Mouse (Mus musculus) cerebellum, postnatal 4 days (tissue): Measurements from ENCODE around the gene Gm29049.
"Not testable (repeated sequence)": the region's sequence is repeated elsewhere in the genome, so short reads cannot be mapped to it uniquely, and the experiment has no call there.

Experiments used
- DNase-seq, 2 experiments: peaks; one replicate each; pipeline ENCODE4 v3.0.0; 2022; ENCODE audit warnings: low spot score in 2 of 2, mixed read lengths in 1 of 2

Gm29049 gene

DNA sequence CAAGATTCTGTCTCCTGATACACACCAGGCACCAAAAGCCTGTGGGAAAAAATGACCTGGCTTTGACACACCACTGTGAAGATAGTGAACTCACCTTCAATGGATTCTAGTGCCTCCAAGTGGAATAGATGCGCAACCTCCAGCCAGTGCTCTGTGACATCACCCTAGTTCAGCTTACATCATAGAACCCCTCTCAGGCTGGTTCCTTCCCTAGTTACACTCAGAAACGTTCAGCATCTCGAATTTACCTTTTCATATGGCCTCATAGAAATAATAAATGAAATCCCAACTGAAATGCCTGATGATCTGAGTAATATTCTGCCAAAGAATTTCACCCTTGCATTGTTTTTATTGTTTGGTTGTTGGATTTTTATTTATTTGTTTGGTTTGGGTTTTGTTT, at the start of gene Gm29049:
TSS of gene Gm29049 (minus strand) at position 101 of the 400 bp plus-strand sequence.
- DNase-seq = not testable (repeated sequence)
